Mouse (Mus musculus) liver, embryonic 13.5 days (tissue): ENCODE measurements around the gene Pelo. TPM values are rescaled to one million over a fixed set of nuclear protein-coding genes. Genes with fewer than 3 reads are reported as not detected.

Source experiments
- ATAC-seq: fragments of 200-750 bp; cut with Nextera tagmentation; 2 replicates; pipeline ENCODE4 v1.8.0; 2017; ENCODE audit warnings: low read depth, mild to moderate bottlenecking, moderate number of reproducible peaks, moderate library complexity
- DNase-seq: peaks from one replicate; pipeline ENCODE4 v3.0.0; 2022
- H3K27ac ChIP-seq: fragments of 300-500 bp; sonication (generic); 2 replicates; pipeline ENCODE4 v1.5.1; 2015; ENCODE audit warnings: moderate library complexity, mild to moderate bottlenecking, inconsistent platforms
- H3K27me3 ChIP-seq: fragments of 300-500 bp; sonication (generic); 2 replicates; pipeline ENCODE4 v1.6.1; 2015; ENCODE audit warnings: mild to moderate bottlenecking, inconsistent platforms
- H3K36me3 ChIP-seq: fragments of 300-500 bp; sonication (generic); 2 replicates; pipeline ENCODE4 v1.6.1; 2015; ENCODE audit warnings: mild to moderate bottlenecking, inconsistent platforms
- H3K4me1 ChIP-seq: fragments of 300-500 bp; sonication (generic); replicated peaks from 2 replicates; pipeline ENCODE4 v1.6.1; 2015; ENCODE audit warnings: inconsistent platforms
- H3K4me2 ChIP-seq: fragments of 300-500 bp; sonication (generic); 2 replicates; pipeline ENCODE4 v1.6.1; 2015; ENCODE audit warnings: inconsistent platforms, mild to moderate bottlenecking, moderate library complexity
- H3K4me3 ChIP-seq: fragments of 300-500 bp; sonication (generic); replicated peaks from 2 replicates; pipeline ENCODE4 v1.5.1; 2015; ENCODE audit warnings: mild to moderate bottlenecking, inconsistent platforms
- H3K9ac ChIP-seq: fragments of 300-500 bp; sonication (generic); 2 replicates; pipeline ENCODE4 v1.6.1; 2015; ENCODE audit warnings: mild to moderate bottlenecking, inconsistent platforms
- H3K9me3 ChIP-seq: fragments of 300-500 bp; sonication (generic); replicated peaks from 2 replicates; pipeline ENCODE4 v1.6.1; 2016; ENCODE audit warnings: inconsistent platforms
- WGBS: fragments of 180-500 bp; shearing (Covaris S2); methylation state at CpG from one replicate; pipeline ENCODE4 v1.1.7; 2015; ENCODE audit not compliant: insufficient replicate concordance; 5-methylcytosine and 5-hydroxymethylcytosine counted together
- polyA plus RNA-seq: library from polyadenylated mRNA; unstranded; fragments of >200 nt; fragmentation: Nextera tagmentation; extraction: Ambion mirVana; gene quantifications from 2 replicates; pipeline ENCODE4 v1.2.1, GENCODE M21; 2015

The Pelo gene
- polyA plus RNA-seq, 1 experiment from 2014 or later = 5.1 TPM

DNA sequence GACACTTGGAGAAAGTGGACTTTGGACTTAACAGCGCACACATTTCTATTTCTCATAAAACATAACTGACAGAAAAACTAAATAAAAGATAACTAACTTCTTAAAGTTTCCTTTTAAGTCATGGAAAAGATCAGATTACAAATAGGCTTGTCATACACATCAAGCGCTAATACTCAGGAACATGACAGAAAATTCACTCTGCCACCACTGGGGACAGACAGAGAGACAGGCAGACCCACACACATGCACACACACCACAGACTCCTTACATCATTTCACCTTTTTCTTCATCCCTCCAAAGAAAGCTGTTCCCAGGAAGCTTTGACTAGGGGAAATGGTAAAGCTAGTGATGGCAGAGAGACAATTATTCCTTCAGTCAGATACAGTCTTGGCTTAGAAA lies 5.4 kb upstream of the Pelo start:
- Histone ChIP-seq H3K27ac (no peak overlapping the region), H3K36me3 (no peaks in the 10 kb centered on the region), H3K4me2 (no peak overlapping the region), H3K9me3 (no peaks in the 10 kb centered on the region), H3K27me3 (peaks cover 12% of the 10 kb centered on the region), H3K4me3 (no peak overlapping the region), H3K9ac (no peak overlapping the region), H3K4me1 (peaks cover 24% of the 10 kb centered on the region)
- WGBS = 84% methylated on average over 2 of the region's 2 CpGs
- ATAC-seq (no peak), DNase-seq (no peak)

DNA sequence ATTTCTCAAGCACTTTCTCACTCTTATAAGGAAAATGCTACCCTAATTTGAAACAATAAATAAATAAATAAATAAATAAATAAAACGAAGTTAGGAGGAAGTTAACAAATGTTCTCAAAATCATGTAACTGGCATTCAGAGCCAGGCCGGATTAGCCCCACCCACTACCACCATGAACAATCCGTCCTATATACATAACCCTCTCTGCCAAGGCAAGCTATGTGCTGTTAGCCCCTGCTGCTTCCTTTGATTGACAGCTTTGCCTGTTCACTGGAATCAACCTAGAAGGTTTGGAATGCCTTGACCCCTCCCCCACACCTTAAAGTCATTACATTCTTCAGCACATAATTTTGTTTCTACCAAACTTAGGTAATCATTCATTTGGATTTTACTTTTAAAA lies 1.5 kb upstream of the Pelo start:
- DNase-seq = no peak
- ATAC-seq = no peak
- 64% methylated on average over 3 of the region's 3 CpGs for WGBS
- H3K27ac ChIP-seq = peak overlapping the region; percentile 99
- H3K4me3 ChIP-seq = peak overlapping the region; percentile 84; the same call in 1 of the 2 replicates
- peak overlapping the region; percentile 97 for H3K4me2 ChIP-seq
- no peaks in the 10 kb centered on the region for H3K9me3 ChIP-seq
- H3K36me3 ChIP-seq = peaks cover 20% of the 10 kb centered on the region
- peak overlapping the region; percentile 95; the same call in 1 of the 2 replicates for H3K9ac ChIP-seq
- H3K4me1 ChIP-seq = peaks cover 46% of the 10 kb centered on the region
- H3K27me3 ChIP-seq = no peaks in the 10 kb centered on the region

DNA sequence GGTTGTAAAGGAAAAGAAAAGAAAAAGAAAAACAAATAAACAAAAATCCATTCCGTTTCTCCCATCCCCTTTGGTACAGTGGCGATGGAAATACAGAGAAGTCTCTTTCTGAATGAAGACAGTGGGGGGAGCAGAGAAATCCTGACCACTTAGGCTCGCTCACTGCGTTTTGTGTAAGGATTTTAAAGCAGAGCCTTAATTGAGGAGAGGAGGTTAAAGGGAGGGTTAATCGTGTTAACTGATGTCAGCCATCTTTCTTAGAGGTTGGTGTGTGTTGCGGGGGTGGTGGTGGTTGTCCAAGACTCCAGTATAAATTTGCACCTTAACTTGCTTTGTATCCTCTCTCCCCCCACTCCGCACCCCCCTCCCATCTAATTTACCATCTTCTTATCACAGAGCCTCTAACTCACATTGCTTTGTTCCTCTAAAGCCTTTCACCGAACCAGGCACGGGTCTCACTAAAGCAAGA lies 1.0 kb upstream of the Pelo start:
- Histone ChIP-seq H3K27me3 (no peaks in the 10 kb centered on the region), H3K4me1 (peaks cover 45% of the 10 kb centered on the region), H3K9me3 (no peaks in the 10 kb centered on the region), H3K9ac (peak overlapping the region; percentile 95), H3K27ac (peak overlapping the region; percentile 99), H3K4me3 (peak overlapping the region; percentile 84), H3K4me2 (peak overlapping the region; percentile 97), H3K36me3 (peaks cover 23% of the 10 kb centered on the region)
- peak; percentile 45 for ATAC-seq
- DNase-seq = no peak
- WGBS = 22% methylated on average over 9 of the region's 9 CpGs

DNA sequence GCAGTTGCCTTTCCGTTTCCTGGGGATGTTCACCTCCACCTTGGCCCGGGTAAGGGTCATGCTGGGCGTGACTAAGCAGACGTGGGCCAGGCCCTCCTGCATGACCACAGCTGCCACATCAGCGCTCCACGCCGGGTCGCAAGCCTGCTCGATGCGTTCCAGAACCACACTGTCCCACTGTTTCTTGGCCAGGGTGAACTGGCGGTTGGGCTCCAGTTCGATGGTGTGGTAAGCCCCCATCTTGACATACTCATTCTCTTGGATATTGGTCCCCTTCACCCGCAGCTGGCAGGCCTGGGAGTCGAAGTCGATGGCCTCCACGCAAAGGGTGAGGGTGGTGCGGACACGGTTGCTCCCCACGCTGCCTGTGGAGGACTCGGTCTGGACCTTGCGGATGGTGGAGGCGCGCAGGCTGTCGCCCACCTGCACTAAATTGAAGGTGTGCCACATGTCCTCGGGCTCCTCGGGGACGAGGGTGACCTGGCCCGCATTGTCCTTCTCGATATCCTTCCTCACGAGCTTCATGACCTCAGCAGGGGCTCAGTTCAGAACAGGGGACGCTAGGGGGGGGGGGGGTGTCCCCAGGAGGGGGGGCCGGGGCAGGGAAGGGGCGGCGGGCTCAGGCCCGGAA lies 476 bp downstream of the Pelo start:
- DNase-seq = peak; percentile 52
- 1% methylated on average over 33 of the region's 35 CpGs for WGBS
- ATAC-seq = peak; percentile 52

DNA sequence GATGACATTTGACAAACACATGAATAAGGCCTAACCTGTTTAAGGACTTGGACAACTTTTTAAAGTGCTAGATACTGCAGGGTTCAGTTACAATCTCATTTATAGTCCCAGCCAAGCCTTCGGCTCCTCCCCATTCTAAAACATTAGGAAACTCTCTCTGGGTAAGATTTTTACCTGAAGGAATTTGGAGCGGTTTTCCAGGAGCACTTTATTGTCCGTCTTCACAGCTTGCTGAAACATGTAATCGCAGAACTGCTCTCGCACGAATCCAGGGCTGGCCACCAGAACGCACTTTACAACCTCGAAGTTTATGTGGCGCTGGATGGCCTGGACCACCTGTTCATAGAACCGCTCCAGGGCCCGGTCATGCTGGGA lies 979 bp downstream of the Pelo start:
- H3K27ac ChIP-seq = peak overlapping the region; percentile 99
- peak overlapping the region; percentile 95 for H3K9ac ChIP-seq
- no peak for DNase-seq
- no peak for ATAC-seq
- peak overlapping the region; percentile 84 for H3K4me3 ChIP-seq
- H3K4me1 ChIP-seq = peaks cover 47% of the 10 kb centered on the region
- no peaks in the 10 kb centered on the region for H3K9me3 ChIP-seq
- H3K36me3 ChIP-seq = peaks cover 31% of the 10 kb centered on the region
- WGBS = 45% methylated on average over 11 of the region's 11 CpGs
- H3K4me2 ChIP-seq = peak overlapping the region; percentile 97
- H3K27me3 ChIP-seq = no peaks in the 10 kb centered on the region

More for the DNA sequence above, 476 bp downstream of the Pelo start:
- peaks cover 47% of the 10 kb centered on the region for H3K4me1 ChIP-seq
- H3K9me3 ChIP-seq = no peaks in the 10 kb centered on the region
- H3K4me3 ChIP-seq = peak overlapping the region; percentile 84
- H3K27ac ChIP-seq = peak overlapping the region; percentile 99
- no peaks in the 10 kb centered on the region for H3K27me3 ChIP-seq
- peak overlapping the region; percentile 97 for H3K4me2 ChIP-seq
- peak overlapping the region; percentile 95 for H3K9ac ChIP-seq
- peaks cover 31% of the 10 kb centered on the region for H3K36me3 ChIP-seq

DNA sequence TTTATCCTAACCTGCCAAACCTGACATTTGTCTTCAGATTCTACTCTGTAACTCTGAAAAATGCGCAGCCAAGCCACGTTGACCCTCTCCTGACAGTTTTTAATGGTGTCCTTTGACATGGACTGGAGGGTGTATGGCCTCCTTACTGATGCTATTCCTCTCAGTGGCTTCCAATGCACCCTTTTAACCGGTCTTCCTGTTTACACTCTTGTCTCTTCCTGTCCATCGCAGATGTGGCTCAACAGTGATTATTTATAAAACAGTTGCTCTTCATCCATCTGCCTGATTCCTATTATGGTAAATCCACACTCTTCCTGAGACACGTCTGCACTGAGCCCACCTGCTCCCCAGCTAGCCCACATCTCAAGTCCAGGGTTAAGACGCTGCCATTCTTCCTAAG lies 4.0 kb downstream of the Pelo start:
- no peak for DNase-seq
- H3K4me3 ChIP-seq = no peak overlapping the region
- no peak overlapping the region for H3K9ac ChIP-seq
- peaks cover 31% of the 10 kb centered on the region for H3K36me3 ChIP-seq
- ATAC-seq = no peak
- H3K4me1 ChIP-seq = peaks cover 32% of the 10 kb centered on the region
- no peak overlapping the region; the same call in 1 of the 2 replicates for H3K27ac ChIP-seq
- H3K9me3 ChIP-seq = no peaks in the 10 kb centered on the region
- H3K27me3 ChIP-seq = no peaks in the 10 kb centered on the region
- WGBS = 65% methylated on average over 6 of the region's 6 CpGs
- no peak overlapping the region for H3K4me2 ChIP-seq

DNA sequence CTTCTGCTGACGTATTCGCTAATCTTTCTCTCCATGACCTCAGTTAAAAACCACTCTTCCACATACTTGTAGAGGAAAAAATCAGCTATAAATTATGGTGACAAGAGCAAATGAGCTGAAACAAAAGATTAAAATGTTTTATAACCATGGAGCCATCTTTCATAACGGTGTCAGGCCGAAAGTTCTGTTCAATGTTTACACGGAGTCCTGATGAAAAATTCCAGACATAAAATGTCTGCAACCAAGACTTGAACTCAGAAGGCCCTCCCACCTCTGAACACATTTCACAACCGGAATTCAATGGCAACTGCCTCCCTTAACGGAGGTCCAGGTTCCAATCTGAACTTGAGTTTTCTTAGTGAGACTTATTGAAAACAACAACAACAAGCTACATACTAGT lies 7.6 kb downstream of the Pelo start:
- Histone ChIP-seq H3K27ac (no peak overlapping the region), H3K36me3 (peaks cover 17% of the 10 kb centered on the region), H3K4me1 (peaks cover 14% of the 10 kb centered on the region), H3K4me3 (no peak overlapping the region), H3K9me3 (no peaks in the 10 kb centered on the region), H3K9ac (no peak overlapping the region), H3K27me3 (no peaks in the 10 kb centered on the region), H3K4me2 (no peak overlapping the region)
- WGBS = 73% methylated on average over 7 of the region's 7 CpGs
- ATAC-seq (no peak), DNase-seq (no peak)

DNA sequence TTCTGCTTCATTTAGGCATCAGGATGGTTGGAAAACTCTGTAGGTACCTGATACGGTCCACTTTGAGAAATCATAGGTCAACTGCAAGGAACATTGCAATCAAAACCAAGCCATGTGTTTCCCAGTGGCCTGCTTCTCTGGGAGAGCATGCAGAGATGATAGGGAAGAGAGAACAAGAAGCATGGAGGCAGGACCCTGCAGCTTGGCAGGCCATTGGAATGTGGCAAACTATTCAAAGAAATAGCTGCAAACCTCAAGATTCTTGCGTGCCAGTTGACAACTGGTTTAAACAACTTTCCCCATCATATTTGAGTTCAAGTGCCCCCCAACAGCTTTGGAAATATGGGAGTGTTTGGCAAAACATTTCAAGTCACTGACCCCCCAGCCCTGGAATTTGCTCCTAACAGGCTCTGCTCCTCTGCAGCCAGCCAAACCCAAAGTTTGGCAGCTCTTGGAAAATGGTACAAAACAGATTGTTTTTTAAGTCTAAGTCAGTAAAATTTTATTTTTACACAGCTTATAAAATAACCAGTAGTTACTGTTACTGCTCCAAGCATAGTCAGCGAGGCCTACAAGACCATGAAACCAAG lies 9.9 kb downstream of the Pelo start:
- 65% methylated on average over 3 of the region's 3 CpGs for WGBS
- Histone ChIP-seq H3K9me3 (no peaks in the 10 kb centered on the region), H3K4me3 (no peak overlapping the region), H3K4me2 (no peak overlapping the region), H3K27ac (no peak overlapping the region; the same call in 1 of the 2 replicates), H3K36me3 (no peaks in the 10 kb centered on the region), H3K9ac (no peak overlapping the region), H3K4me1 (peaks cover 3% of the 10 kb centered on the region; the same call in 1 of the 2 replicates), H3K27me3 (no peaks in the 10 kb centered on the region)
- DNase-seq (no peak), ATAC-seq (no peak)

DNA sequence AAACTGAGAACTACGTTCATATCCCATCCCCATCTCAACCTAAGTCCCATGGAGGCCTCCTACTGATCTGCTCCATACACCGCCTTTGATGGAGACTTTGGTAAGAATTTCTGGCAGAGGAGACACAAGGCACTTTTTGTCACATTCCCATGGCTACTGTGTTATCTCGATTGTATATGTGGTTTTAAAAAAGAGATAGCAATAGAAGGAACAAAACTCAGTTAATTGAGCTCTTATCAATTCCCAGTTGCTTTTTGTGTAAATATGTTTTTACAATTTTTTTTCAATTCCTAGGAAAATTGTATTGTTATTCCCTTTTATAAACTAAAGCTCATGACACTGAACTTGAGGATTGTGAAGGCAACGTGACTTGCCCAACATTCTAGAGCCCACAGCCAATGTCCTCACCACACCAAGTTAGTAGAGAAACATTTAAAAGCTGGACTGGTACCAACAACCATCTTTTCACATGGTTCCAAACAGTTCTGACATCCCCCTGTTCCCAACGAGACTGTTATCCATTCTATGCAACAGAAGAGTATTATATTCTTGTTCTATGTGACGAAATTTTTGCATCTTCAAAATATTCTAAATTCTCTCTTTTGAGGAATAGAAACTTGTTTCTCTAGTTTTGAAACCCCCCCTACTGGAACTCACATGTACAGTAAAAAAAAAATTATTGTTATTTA lies 10.8 kb downstream of the Pelo start:
- Histone ChIP-seq H3K4me3 (no peak overlapping the region), H3K36me3 (no peaks in the 10 kb centered on the region), H3K9me3 (no peaks in the 10 kb centered on the region), H3K4me2 (no peak overlapping the region), H3K27ac (no peak overlapping the region), H3K4me1 (peaks cover 3% of the 10 kb centered on the region; the same call in 1 of the 2 replicates), H3K9ac (no peak overlapping the region), H3K27me3 (no peaks in the 10 kb centered on the region)
- DNase-seq (no peak), ATAC-seq (no peak)
- WGBS = 62% methylated on average over 6 of the region's 6 CpGs

DNA sequence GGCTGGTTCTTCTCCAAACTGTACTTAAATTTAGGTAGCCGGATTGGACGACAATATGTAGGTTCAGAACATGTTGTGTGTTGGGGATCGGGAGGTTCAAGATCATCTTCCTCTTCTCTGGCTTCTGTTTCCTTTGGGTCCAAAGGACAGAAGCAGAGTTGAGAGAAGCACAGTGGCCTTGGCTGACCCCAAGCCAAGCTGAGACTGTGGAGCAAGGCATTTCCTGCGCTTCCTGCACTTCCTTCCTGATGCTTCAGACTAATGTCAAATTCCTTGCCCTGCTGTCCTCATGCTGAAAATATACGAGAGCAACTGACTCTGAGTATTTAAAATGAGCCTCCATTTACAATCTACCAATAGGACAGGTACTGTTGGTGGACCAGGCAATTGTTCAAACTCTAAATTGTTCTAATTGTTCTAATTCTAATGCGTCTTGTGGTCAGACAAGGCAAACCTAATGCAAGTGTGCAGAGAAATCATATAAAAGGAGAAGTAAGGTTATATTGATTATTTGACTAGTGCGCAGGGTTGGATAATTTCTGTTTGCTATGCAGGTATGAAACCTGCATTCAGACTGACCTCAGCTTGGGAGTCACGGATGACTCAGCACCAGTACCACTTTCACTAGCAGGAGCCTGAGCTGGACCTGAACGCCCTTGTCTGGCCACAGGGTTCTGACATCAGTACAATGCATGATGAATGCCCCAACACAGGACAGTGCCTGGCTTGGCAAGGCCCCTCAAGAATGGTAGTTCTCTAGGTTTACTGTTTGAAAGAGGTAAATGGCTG lies 12.4 kb downstream of the Pelo start:
- Histone ChIP-seq H3K4me2 (no peak overlapping the region), H3K4me1 (peaks cover 3% of the 10 kb centered on the region; the same call in 1 of the 2 replicates), H3K27ac (no peak overlapping the region), H3K36me3 (no peaks in the 10 kb centered on the region), H3K9ac (no peak overlapping the region), H3K9me3 (no peaks in the 10 kb centered on the region), H3K4me3 (no peak overlapping the region), H3K27me3 (no peaks in the 10 kb centered on the region)
- ATAC-seq (no peak), DNase-seq (no peak)
- WGBS = 33% methylated on average over 9 of the region's 9 CpGs

DNA sequence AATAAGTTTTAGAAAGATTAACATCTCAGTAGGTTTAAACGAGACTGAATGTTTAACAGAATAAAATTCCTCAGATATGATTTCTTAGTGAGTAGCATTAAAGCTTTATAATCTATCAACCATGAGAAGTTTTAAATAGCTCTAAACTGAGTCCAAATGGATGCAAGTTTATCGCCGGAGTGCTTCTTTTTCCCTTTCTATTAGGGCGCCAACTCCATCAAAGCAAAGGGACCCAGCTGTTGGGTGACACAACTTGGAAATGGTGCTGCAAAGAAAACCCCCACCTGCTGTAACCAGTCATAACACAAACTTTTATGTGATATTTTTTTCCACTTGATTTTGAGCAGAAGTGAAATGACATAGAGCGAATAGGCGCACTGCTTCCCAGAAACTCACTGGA lies 17.6 kb downstream of the Pelo start:
- no peaks in the 10 kb centered on the region for H3K4me1 ChIP-seq
- H3K9ac ChIP-seq = no peak overlapping the region
- no peaks in the 10 kb centered on the region for H3K9me3 ChIP-seq
- H3K27ac ChIP-seq = no peak overlapping the region
- ATAC-seq (no peak), DNase-seq (no peak)
- 74% methylated on average over 6 of the region's 6 CpGs for WGBS
- no peaks in the 10 kb centered on the region for H3K36me3 ChIP-seq
- H3K4me3 ChIP-seq = no peak overlapping the region
- no peak overlapping the region for H3K4me2 ChIP-seq
- no peaks in the 10 kb centered on the region for H3K27me3 ChIP-seq
